Mouse (Mus musculus): Measurements from ENCODE around the gene Dtx4. TPM values are rescaled to one million over a fixed set of nuclear protein-coding genes. Genes with fewer than 3 reads are reported as not detected.

Dtx4 gene
- polyA plus RNA-seq, 1 experiment, result 0.01 TPM

- Histone ChIP-seq H3K9me3 (ENCODE audit: control insufficient read depth, low read length) (no peaks in the 10 kb centered on the region), H3K36me3 (ENCODE audit: control insufficient read depth) (no peaks in the 10 kb centered on the region), H3K4me1 (ENCODE audit: control insufficient read depth) (no peaks in the 10 kb centered on the region), H3K27me3 (ENCODE audit: control insufficient read depth) (no peaks in the 10 kb centered on the region), H3K4me3 (replicated peaks) (no peak overlapping the region)
- no peak for TF ChIP-seq TAL1 (IDR thresholded peaks at IDR 0.05; ENCODE audit: low read length)
- TF ChIP-seq GATA1 (IDR thresholded peaks at IDR 0.05; ENCODE audit: low read length), result no peak
These were observed 82.9 kb downstream of the Dtx4 start for GRCm38 (mm10) chr19:12418312-12418711.

DNA sequence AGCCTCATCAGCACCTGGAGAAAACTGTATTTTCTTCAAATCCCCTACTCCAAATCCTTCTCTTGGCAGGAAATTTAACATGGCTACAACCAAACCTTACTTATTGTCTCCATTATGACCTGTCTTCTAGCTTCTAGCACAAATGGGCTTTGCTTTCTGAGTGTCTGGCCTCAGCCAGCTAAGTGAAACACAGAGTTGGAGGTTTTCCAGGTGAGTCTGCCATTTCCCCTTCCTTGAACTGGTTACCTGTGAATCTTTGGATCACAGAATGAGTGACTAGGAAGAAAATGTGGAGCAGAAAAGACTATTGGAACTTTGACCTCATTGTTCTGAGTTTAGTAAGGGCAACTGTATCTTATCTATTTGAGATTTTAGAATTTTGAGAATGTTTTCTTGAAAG lies 83.9 kb downstream of the Dtx4 start, which contains the start of gene Olfr1441:
Olfr1441 (plus strand) TSS at position 73 of the 400 bp plus-strand sequence.
- Histone ChIP-seq H3K9me3 (ENCODE audit: control insufficient read depth, low read length) (no peaks in the 10 kb centered on the region), H3K4me1 (ENCODE audit: control insufficient read depth) (no peaks in the 10 kb centered on the region), H3K27me3 (ENCODE audit: control insufficient read depth) (no peaks in the 10 kb centered on the region), H3K36me3 (ENCODE audit: control insufficient read depth) (no peaks in the 10 kb centered on the region), H3K4me3 (replicated peaks) (no peak within 1 kb of the TSS)
- TF ChIP-seq GATA1 (IDR thresholded peaks at IDR 0.05; ENCODE audit: low read length), result no peak
- no peak for TF ChIP-seq TAL1 (IDR thresholded peaks at IDR 0.05; ENCODE audit: low read length)

Other genes with a start within 250 kb of the Dtx4 start
- gene Olfr235, start 240.4 kb downstream of the Dtx4 start, polyA plus RNA-seq (2012), result not detected in 2 replicates
- gene Olfr1434, start 221.6 kb downstream of the Dtx4 start, polyA plus RNA-seq (2012), result not detected in 2 replicates
- not detected in 2 replicates for gene Olfr1436, start 202.3 kb downstream of the Dtx4 start, polyA plus RNA-seq (2012)
- gene Olfr1437, start 176.4 kb downstream of the Dtx4 start, polyA plus RNA-seq (2012), result not detected in 2 replicates
- not detected in 2 replicates for gene Olfr1438-ps1, start 165.5 kb downstream of the Dtx4 start, polyA plus RNA-seq (2012)
- not detected in 2 replicates for gene Olfr1440, start 114.2 kb downstream of the Dtx4 start, polyA plus RNA-seq (2012)
- 0.02 TPM in 1 of 2 replicates, not detected in the other for gene Olfr1441, start 84.0 kb downstream of the Dtx4 start, polyA plus RNA-seq (2012)
- gene Pfpl, start 73.5 kb downstream of the Dtx4 start, polyA plus RNA-seq (2012), result 0.02 TPM in 1 of 2 replicates, not detected in the other
- 0.02 and 0.03 TPM in 2 replicates for gene Mpeg1, start 40.7 kb downstream of the Dtx4 start, polyA plus RNA-seq (2012)
- gene Fam111a, start 44.3 kb upstream of the Dtx4 start, polyA plus RNA-seq (2012), result 0.54 and 0.64 TPM in 2 replicates
- gene Gm4952, start 98.5 kb upstream of the Dtx4 start, polyA plus RNA-seq (2012), result not detected in 2 replicates
- not detected in 2 replicates for gene Glyat, start 131.9 kb upstream of the Dtx4 start, polyA plus RNA-seq (2012)
- not detected in 2 replicates for gene Olfr1442, start 169.0 kb upstream of the Dtx4 start, polyA plus RNA-seq (2012)
- not detected in 2 replicates for gene Olfr1443, start 176.7 kb upstream of the Dtx4 start, polyA plus RNA-seq (2012)
- 0.07 TPM in 1 of 2 replicates, not detected in the other for gene Keg1, start 194.3 kb upstream of the Dtx4 start, polyA plus RNA-seq (2012)